Mouse (Mus musculus): ENCODE measurements at regions not wholly inside any gene's neighbourhood (a gene's known extent, or its start where the extent isn't known, plus 50 kb on each side); places are given as distances from the start of the nearest gene placed in this dataset.

- Histone ChIP-seq H3K36me3 (replicated peaks) (no peaks in the 10 kb centered on the region), H3K9me3 (no peaks in the 10 kb centered on the region), H3K9ac (no peak overlapping the region), H3K27ac (no peak overlapping the region), H3K4me1 (no peaks in the 10 kb centered on the region), H3K27me3 (no peaks in the 10 kb centered on the region), H3K4me2 (no peak overlapping the region), H3K4me3 (replicated peaks) (no peak overlapping the region)
- WGBS: 93% methylated on average over 6 of the region's 6 CpGs
- no peak for ATAC-seq (ENCODE audit: low FRiP score)
Measured at GRCm38 (mm10) chr15:97122263-97122662, 66.5 kb upstream of the Slc38a4 start.

GRCm38 (mm10) chr15:97112452-97113200 is 56.9 kb upstream of the Slc38a4 start:
- 85% methylated on average over 19 of the region's 19 CpGs for WGBS
- H3K4me1 ChIP-seq: no peaks in the 10 kb centered on the region
- no peak overlapping the region for H3K4me3 ChIP-seq (replicated peaks)
- no peaks in the 10 kb centered on the region for H3K9me3 ChIP-seq
- H3K27ac ChIP-seq: no peak overlapping the region
- no peak overlapping the region for H3K9ac ChIP-seq
- ATAC-seq (ENCODE audit: low FRiP score): no peak
- H3K4me2 ChIP-seq: no peak overlapping the region
- H3K36me3 ChIP-seq (replicated peaks): no peaks in the 10 kb centered on the region
- H3K27me3 ChIP-seq: no peaks in the 10 kb centered on the region

GRCm38 (mm10) chr15:97111320-97112192 is 55.8 kb upstream of the Slc38a4 start:
- no peak overlapping the region for H3K4me2 ChIP-seq
- H3K9ac ChIP-seq: no peak overlapping the region
- ATAC-seq (ENCODE audit: low FRiP score): no peak
- H3K4me1 ChIP-seq: no peaks in the 10 kb centered on the region
- H3K36me3 ChIP-seq (replicated peaks): no peaks in the 10 kb centered on the region
- no peaks in the 10 kb centered on the region for H3K9me3 ChIP-seq
- H3K27ac ChIP-seq: no peak overlapping the region
- H3K4me3 ChIP-seq (replicated peaks): no peak overlapping the region
- 81% methylated on average over 11 of the region's 11 CpGs for WGBS
- H3K27me3 ChIP-seq: no peaks in the 10 kb centered on the region

- Histone ChIP-seq H3K9ac (no peak overlapping the region), H3K4me3 (replicated peaks) (no peak overlapping the region), H3K27me3 (no peaks in the 10 kb centered on the region), H3K27ac (no peak overlapping the region), H3K4me2 (no peak overlapping the region), H3K36me3 (replicated peaks) (no peaks in the 10 kb centered on the region), H3K4me1 (no peaks in the 10 kb centered on the region), H3K9me3 (no peaks in the 10 kb centered on the region)
- 64% methylated on average over 10 of the region's 10 CpGs for WGBS
- ATAC-seq (ENCODE audit: low FRiP score): no peak
Measured at GRCm38 (mm10) chr15:97107779-97108178, 52.0 kb upstream of the Slc38a4 start.

- Histone ChIP-seq H3K4me3 (replicated peaks) (no peak overlapping the region), H3K4me2 (no peak overlapping the region), H3K27me3 (no peaks in the 10 kb centered on the region), H3K9me3 (no peaks in the 10 kb centered on the region), H3K27ac (no peak overlapping the region), H3K36me3 (replicated peaks) (no peaks in the 10 kb centered on the region), H3K4me1 (no peaks in the 10 kb centered on the region), H3K9ac (no peak overlapping the region)
- ATAC-seq (ENCODE audit: low FRiP score): no peak
- WGBS: 88% methylated on average over 6 of the region's 6 CpGs
Measured at GRCm38 (mm10) chr15:97106556-97106955, 50.8 kb upstream of the Slc38a4 start.

Measured in forebrain, embryonic 12.5 days (tissue).